Mouse (Mus musculus): ENCODE data around the gene Gdf9.

Gene Gdf9

GRCm38 (mm10) chr11:53477833-53478232, 47.0 kb downstream of the Gdf9 start:
- no peak for DNase-seq (ENCODE audit: low read depth in 2 of 2, low spot score in 2 of 2)

- no peak for DNase-seq (ENCODE audit: low read depth in 2 of 2, low spot score in 2 of 2)
These were observed 47.8 kb downstream of the Gdf9 start for GRCm38 (mm10) chr11:53478383-53479170.

GRCm38 (mm10) chr11:53479171-53479782, 48.5 kb downstream of the Gdf9 start:
- no peak for DNase-seq (ENCODE audit: low read depth in 2 of 2, low spot score in 2 of 2)

- no peak for DNase-seq (ENCODE audit: low read depth in 2 of 2, low spot score in 2 of 2)
These were observed 49.0 kb downstream of the Gdf9 start, which contains the start of the genes Gm9945 and Sowaha for GRCm38 (mm10) chr11:53479783-53480301. TSS of gene Gm9945 (plus strand) at chr11:53480166. TSS of gene Sowaha (minus strand) at chr11:53480274.

GRCm38 (mm10) chr11:53481088-53481730, 50.4 kb downstream of the Gdf9 start:
- DNase-seq (ENCODE audit: low read depth in 2 of 2, low spot score in 2 of 2) = no peak

- DNase-seq (ENCODE audit: low read depth in 2 of 2, low spot score in 2 of 2) = no peak
These were observed 52.5 kb downstream of the Gdf9 start for GRCm38 (mm10) chr11:53483159-53483891.

- DNase-seq (ENCODE audit: low read depth in 2 of 2, low spot score in 2 of 2) = no peak
These were observed 54.9 kb downstream of the Gdf9 start for GRCm38 (mm10) chr11:53485719-53486118.

- DNase-seq (ENCODE audit: low read depth in 2 of 2, low spot score in 2 of 2) = no peak
These were observed 55.5 kb downstream of the Gdf9 start for GRCm38 (mm10) chr11:53486351-53486750.

GRCm38 (mm10) chr11:53486822-53487594, 56.2 kb downstream of the Gdf9 start:
- no peak for DNase-seq (ENCODE audit: low read depth in 2 of 2, low spot score in 2 of 2)

All from CD8-positive naive resting alpha-beta T cell, adult 2 months (primary cell).